Comparison of ENCODE assay signal across 27 mouse cellular contexts in the genomic region with DNA sequence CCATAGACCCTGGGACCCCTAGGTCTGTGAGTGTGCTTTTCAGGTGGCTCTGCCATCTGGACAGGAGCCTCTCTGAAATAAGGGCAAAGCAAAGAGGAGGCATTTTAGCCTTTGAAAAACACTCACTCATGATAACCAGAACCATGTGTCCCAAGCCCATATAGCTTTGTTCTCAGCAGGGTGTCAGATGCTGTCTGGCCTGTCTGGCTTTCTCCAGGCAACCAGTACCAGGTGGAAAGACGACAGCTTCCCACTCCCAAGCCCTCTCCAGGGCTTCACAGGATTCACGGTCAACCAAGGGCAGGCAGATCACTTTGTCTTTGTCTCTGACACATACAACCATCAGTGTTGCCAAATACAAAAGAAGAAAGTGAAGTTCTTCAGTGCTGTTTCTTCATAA.
DNase-seq lines count a peak whose midpoint lies in the region; ATAC-seq lines count a peak whose summit lies in the region.
"Had no signal": no experiment of that assay in that cellular context is flagged by ENCODE, and none has a peak within 500 bp of the region (broad histone marks: within the 10 kb centered on the region; RNA-seq: fewer than 3 reads in every experiment).

No protein-coding gene starts in this region.

- no peak overlapping the region for H3K27ac ChIP-seq in hindbrain, embryonic 11.5 days (ENCODE audit: low read depth, low read length)
- no peak overlapping the region for H3K27ac ChIP-seq in hindbrain, embryonic 14.5 days
- H3K27ac ChIP-seq in embryonic facial prominence, embryonic 10.5 days (replicated peaks): no peak overlapping the region
- no peak overlapping the region for H3K27ac ChIP-seq in limb, embryonic 11.5 days (replicated peaks; ENCODE audit: low read depth, low read length)
- H3K27ac ChIP-seq: embryonic facial prominence, embryonic 13.5 days; hindbrain, embryonic 15.5 days; kidney, postnatal 0 days; liver, embryonic 14.5 days had no signal

- peak; percentile 3 for DNase-seq in hindbrain, embryonic 11.5 days (ENCODE audit: low spot score)
- no peak for DNase-seq in hindbrain, embryonic 14.5 days (ENCODE audit: low spot score)
- DNase-seq in embryo, embryonic 10 days (ENCODE audit: low spot score): peak; percentile 66
- DNase-seq in embryonic facial prominence, embryonic 10.5 days (ENCODE audit: low spot score): peak; percentile 13
- peak; percentile 63 for DNase-seq in limb, embryonic 11.5 days (ENCODE audit: low spot score)
- no peak for DNase-seq in lung, adult 18-20 months
- no peak for DNase-seq in adrenal gland, postnatal 14 days
- DNase-seq: adrenal gland, adult 2 months; cerebellum, adult 8-10 months; cerebellum, postnatal 36 days; gastrocnemius, postnatal 10 days; kidney, adult 2 months; kidney, postnatal 4 days; layer of hippocampus, postnatal 36 days; left cerebral cortex, postnatal 4 days; liver; lung, embryonic 14.5 days; lung, postnatal 14 days; midbrain, embryonic 14.5 days; thymus, postnatal 4 days had no signal

- H3K4me3 ChIP-seq in hindbrain, embryonic 11.5 days (ENCODE audit: low read depth, low read length): no peak overlapping the region
- no peak overlapping the region for H3K4me3 ChIP-seq in hindbrain, embryonic 14.5 days (replicated peaks; ENCODE audit: low read length)
- no peak overlapping the region for H3K4me3 ChIP-seq in embryonic facial prominence, embryonic 10.5 days
- no peak overlapping the region for H3K4me3 ChIP-seq in limb, embryonic 11.5 days (ENCODE audit: low read depth, low read length)
- H3K4me3 ChIP-seq: embryonic facial prominence, embryonic 13.5 days; erythroblast, embryonic 14.5 days; hindbrain, embryonic 15.5 days had no signal

- no peaks in the 10 kb centered on the region for H3K4me1 ChIP-seq in hindbrain, embryonic 11.5 days (replicated peaks; ENCODE audit: control insufficient read depth, insufficient read depth, low read length)
- H3K4me1 ChIP-seq in hindbrain, embryonic 14.5 days (replicated peaks; ENCODE audit: control insufficient read depth, insufficient read depth, low read length): no peaks in the 10 kb centered on the region
- H3K4me1 ChIP-seq in embryonic facial prominence, embryonic 10.5 days: peaks cover 4% of the 10 kb centered on the region; the same call in 1 of the 2 replicates
- 0 out of 2 replicates have a peak, but pooled peaks cover 3% of the 10 kb centered on the region for H3K4me1 ChIP-seq in limb, embryonic 11.5 days (ENCODE audit: control insufficient read depth, insufficient read depth, low read length)
- H3K4me1 ChIP-seq: embryonic facial prominence, embryonic 13.5 days; hindbrain, embryonic 15.5 days had no signal

- H3K4me2 ChIP-seq in hindbrain, embryonic 11.5 days (replicated peaks; ENCODE audit: low read depth, low read length): no peak overlapping the region
- no peak overlapping the region for H3K4me2 ChIP-seq in hindbrain, embryonic 14.5 days (replicated peaks)
- H3K4me2 ChIP-seq in limb, embryonic 11.5 days (ENCODE audit: low read depth, severe bottlenecking): no peak overlapping the region
- H3K4me2 ChIP-seq: embryonic facial prominence, embryonic 13.5 days; hindbrain, embryonic 15.5 days; lung, embryonic 14.5 days had no signal

- H3K9me3 ChIP-seq in hindbrain, embryonic 11.5 days (ENCODE audit: control insufficient read depth, low read length): no peaks in the 10 kb centered on the region
- no peaks in the 10 kb centered on the region for H3K9me3 ChIP-seq in hindbrain, embryonic 14.5 days (ENCODE audit: control insufficient read depth, low read length)
- H3K9me3 ChIP-seq in embryonic facial prominence, embryonic 10.5 days: no peaks in the 10 kb centered on the region
- H3K9me3 ChIP-seq in limb, embryonic 11.5 days (ENCODE audit: control insufficient read depth, low read length): no peaks in the 10 kb centered on the region
- H3K9me3 ChIP-seq: embryonic facial prominence, embryonic 13.5 days; hindbrain, embryonic 15.5 days had no signal

- H3K27me3 ChIP-seq in hindbrain, embryonic 11.5 days (ENCODE audit: control insufficient read depth, insufficient read depth, low read length): no peaks in the 10 kb centered on the region
- H3K27me3 ChIP-seq in hindbrain, embryonic 14.5 days (ENCODE audit: control insufficient read depth, insufficient read depth, low read length): no peaks in the 10 kb centered on the region
- H3K27me3 ChIP-seq in embryonic facial prominence, embryonic 10.5 days (replicated peaks; ENCODE audit: low read depth, poor library complexity, severe bottlenecking): no peaks in the 10 kb centered on the region
- no peaks in the 10 kb centered on the region for H3K27me3 ChIP-seq in limb, embryonic 11.5 days (ENCODE audit: control insufficient read depth, insufficient read depth, low read length)
- H3K27me3 ChIP-seq: embryonic facial prominence, embryonic 13.5 days; hindbrain, embryonic 15.5 days had no signal

- H3K9ac ChIP-seq in hindbrain, embryonic 11.5 days (ENCODE audit: low read depth, low read length): no peak overlapping the region
- no peak overlapping the region for H3K9ac ChIP-seq in hindbrain, embryonic 14.5 days
- H3K9ac ChIP-seq in limb, embryonic 11.5 days (ENCODE audit: low read length): no peak overlapping the region
- H3K9ac ChIP-seq: embryonic facial prominence, embryonic 13.5 days; hindbrain, embryonic 15.5 days; liver, embryonic 14.5 days; lung, embryonic 14.5 days had no signal

- 17% methylated on average over 2 of the region's 2 CpGs for WGBS in hindbrain, embryonic 11.5 days
- WGBS in hindbrain, embryonic 14.5 days: 35% methylated on average over 2 of the region's 2 CpGs
- WGBS in embryonic facial prominence, embryonic 10.5 days: 30% methylated on average over 2 of the region's 2 CpGs
- 11% methylated on average over 2 of the region's 2 CpGs for WGBS in limb, embryonic 11.5 days

- no peaks in the 10 kb centered on the region for H3K36me3 ChIP-seq in hindbrain, embryonic 11.5 days (ENCODE audit: control insufficient read depth, insufficient read depth, low read length)
- no peaks in the 10 kb centered on the region for H3K36me3 ChIP-seq in hindbrain, embryonic 14.5 days (replicated peaks; ENCODE audit: control insufficient read depth, insufficient read depth)
- no peaks in the 10 kb centered on the region for H3K36me3 ChIP-seq in embryonic facial prominence, embryonic 10.5 days (replicated peaks)
- no peaks in the 10 kb centered on the region for H3K36me3 ChIP-seq in limb, embryonic 11.5 days (ENCODE audit: control insufficient read depth, insufficient read depth, low read length)
- H3K36me3 ChIP-seq: embryonic facial prominence, embryonic 13.5 days; hindbrain, embryonic 15.5 days had no signal

- ATAC-seq in hindbrain, embryonic 11.5 days (ENCODE audit: low FRiP score): no peak
- no peak for ATAC-seq in hindbrain, embryonic 14.5 days (ENCODE audit: low FRiP score)
- ATAC-seq in limb, embryonic 11.5 days (ENCODE audit: insufficient number of reproducible peaks, low FRiP score, low TSS enrichment, low read depth): peak; percentile 64
- no peak for ATAC-seq in cerebellum, adult (ENCODE audit: insufficient number of reproducible peaks, low FRiP score, low TSS enrichment)
- ATAC-seq: forebrain, embryonic 16.5 days had no signal

Comparison
In these comparisons a context has a peak if more than half of its experiments do, and no peak if none do; other contexts are left out.
1. DNase-seq: peak in hindbrain, embryonic 11.5 days (single experiment), embryo, embryonic 10 days (single experiment), embryonic facial prominence, embryonic 10.5 days (single experiment) and limb, embryonic 11.5 days (single experiment); none in hindbrain, embryonic 14.5 days (single experiment), lung, adult 18-20 months (0 of 2) and adrenal gland, postnatal 14 days (single experiment).